ENCODE assay signal across 17 mouse cellular contexts in the genomic region with DNA sequence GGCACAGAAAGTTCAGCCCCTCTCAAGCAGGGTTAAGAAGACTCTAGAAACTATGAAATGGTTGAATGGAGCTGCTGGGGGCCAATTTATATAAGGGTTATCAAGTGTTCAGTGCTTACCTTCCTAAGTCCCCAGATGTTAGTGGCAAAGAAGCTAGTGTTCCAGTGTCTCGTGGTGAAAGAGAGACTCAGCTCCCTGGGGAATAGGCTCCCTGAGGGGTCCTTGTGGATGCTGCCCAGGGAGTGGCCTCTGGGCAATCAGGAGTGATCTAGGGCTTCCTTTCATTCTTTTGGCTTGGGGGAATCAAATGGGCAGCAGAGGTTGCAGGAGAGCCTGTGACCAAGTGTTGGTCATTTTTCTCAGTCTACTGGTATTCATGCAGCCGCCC. TPM values are rescaled to one million over a fixed set of nuclear protein-coding genes. Genes with fewer than 3 reads are reported as not detected.
DNase-seq lines count a peak whose midpoint lies in the region; ATAC-seq lines count a peak whose summit lies in the region.
"Had no signal": no experiment of that assay in that cellular context is flagged by ENCODE, and none has a peak within 500 bp of the region (broad histone marks: within the 10 kb centered on the region; RNA-seq: fewer than 3 reads in every experiment).

No protein-coding gene starts in this region.

- WGBS in neural tube, embryonic 11.5 days = 25% methylated on average over 2 of the region's 2 CpGs

- H3K4me3 ChIP-seq in neural tube, embryonic 11.5 days (ENCODE audit: low read depth, low read length) = no peak overlapping the region
- H3K4me3 ChIP-seq: embryonic facial prominence, embryonic 15.5 days; forebrain, embryonic 12.5 days; heart, embryonic 15.5 days; hindbrain, embryonic 15.5 days had no signal

- no peaks in the 10 kb centered on the region for H3K27me3 ChIP-seq in neural tube, embryonic 11.5 days (ENCODE audit: control insufficient read depth, insufficient read depth, low read length)
- H3K27me3 ChIP-seq: embryonic facial prominence, embryonic 15.5 days; forebrain, embryonic 12.5 days; heart, embryonic 15.5 days; hindbrain, embryonic 15.5 days had no signal

- peak; percentile 19 for DNase-seq in embryo, embryonic 11 days
- DNase-seq in embryo, embryonic 9.5 days (ENCODE audit: extremely low spot score) = no peak
- DNase-seq in kidney, adult 18-20 months = peak; percentile 34
- DNase-seq in kidney, postnatal 14 days = no peak
- DNase-seq in neural tube, embryonic 11.5 days (ENCODE audit: low spot score) = peak; percentile 22
- DNase-seq in neural tube, embryonic 10.5 days (ENCODE audit: extremely low spot score, low spot score) = no peak
- DNase-seq in gastrocnemius, adult 18-20 months (ENCODE audit: low spot score) = no peak
- DNase-seq: cerebellum, adult 9-10 months; thymus, postnatal 14 days had no signal

- H3K4me2 ChIP-seq in neural tube, embryonic 11.5 days (ENCODE audit: low read depth) = no peak overlapping the region
- H3K4me2 ChIP-seq: embryonic facial prominence, embryonic 15.5 days; forebrain, embryonic 12.5 days; heart, embryonic 15.5 days; hindbrain, embryonic 15.5 days; midbrain, embryonic 11.5 days had no signal

- no peaks in the 10 kb centered on the region for H3K36me3 ChIP-seq in neural tube, embryonic 11.5 days (ENCODE audit: control insufficient read depth, insufficient read depth, low read length)
- H3K36me3 ChIP-seq: embryonic facial prominence, embryonic 15.5 days; forebrain, embryonic 12.5 days; G1E; heart, embryonic 15.5 days; hindbrain, embryonic 15.5 days had no signal

- no peaks in the 10 kb centered on the region for H3K9me3 ChIP-seq in neural tube, embryonic 11.5 days (ENCODE audit: control insufficient read depth, low read length)
- H3K9me3 ChIP-seq: embryonic facial prominence, embryonic 15.5 days; forebrain, embryonic 12.5 days; G1E; heart, embryonic 15.5 days; hindbrain, embryonic 15.5 days had no signal

- 0 out of 2 replicates have a peak overlapping the region, but pooled peaks have one; percentile 27 for H3K27ac ChIP-seq in neural tube, embryonic 11.5 days (ENCODE audit: low read depth, low read length)
- H3K27ac ChIP-seq: embryonic facial prominence, embryonic 15.5 days; forebrain, embryonic 12.5 days; hindbrain, embryonic 15.5 days had no signal

- H3K4me1 ChIP-seq in neural tube, embryonic 11.5 days (ENCODE audit: control insufficient read depth, insufficient read depth, low read length) = peaks cover 29% of the 10 kb centered on the region

- 0 out of 2 replicates have a peak, but pooled peaks have one; percentile 7 for ATAC-seq in neural tube, embryonic 11.5 days (ENCODE audit: insufficient read depth, low FRiP score, low TSS enrichment)
- ATAC-seq in monocyte, adult 5-6 weeks (replicated peaks; ENCODE audit: insufficient number of reproducible peaks, low FRiP score, low TSS enrichment, poor library complexity, severe bottlenecking) = no peak
- ATAC-seq: CD4-positive, CD25-positive, alpha-beta regulatory T cell, adult 4 months had no signal

- H3K9ac ChIP-seq in neural tube, embryonic 11.5 days (ENCODE audit: low read length) = no peak overlapping the region
- H3K9ac ChIP-seq: embryonic facial prominence, embryonic 15.5 days; forebrain, embryonic 12.5 days; heart, embryonic 15.5 days; hindbrain, embryonic 15.5 days had no signal

RNA-seq across cellular contexts. Expression of a gene that starts 21.3 kb away (rescaled TPM):
- 49.4 and 52.4 TPM in 2 replicates for polyA plus RNA-seq in neural tube, embryonic 11.5 days (2014; fragmentation: Nextera tagmentation; extraction: Ambion mirVana)
- total RNA-seq in gastrocnemius, adult 18-20 months (2021) = 1 to 10 TPM; 2.5 to 3.1 TPM
- not detected in 3 replicates for total RNA-seq in monocyte, adult 5-6 weeks (2017)
- polyA plus RNA-seq: CD4-positive, CD25-positive, alpha-beta regulatory T cell, adult 4 months; G1E had no signal

Comparison
In these comparisons a context has a peak if more than half of its experiments do, and no peak if none do; other contexts are left out.
1. DNase-seq: peak in embryo, embryonic 11 days (single experiment), kidney, adult 18-20 months (single experiment) and neural tube, embryonic 11.5 days (single experiment); none in embryo, embryonic 9.5 days (single experiment), kidney, postnatal 14 days (single experiment), neural tube, embryonic 10.5 days (single experiment) and gastrocnemius, adult 18-20 months (single experiment).